Mouse (Mus musculus): Measurements from ENCODE around the gene Gm17581. TPM values are rescaled to one million over a fixed set of nuclear protein-coding genes. Genes with fewer than 3 reads are reported as not detected.
"Not testable (repeated sequence)": the region's sequence is repeated elsewhere in the genome, so short reads cannot be mapped to it uniquely, and the experiment has no call there.

Gene Gm17581
- total RNA-seq (2017), result not detected in 3 replicates

- not testable (repeated sequence) for ATAC-seq (replicated peaks; ENCODE audit: insufficient number of reproducible peaks, low FRiP score, low TSS enrichment, poor library complexity, severe bottlenecking)
Observed at GRCm38 (mm10) chr2:155735766-155736165, at the start of gene Gm17581. Gene Gm17581, minus strand, starts transcription at chr2:155735866.

- no peak for ATAC-seq (replicated peaks; ENCODE audit: insufficient number of reproducible peaks, low FRiP score, low TSS enrichment, poor library complexity, severe bottlenecking)
Observed at GRCm38 (mm10) chr2:155784534-155784933, 48.9 kb upstream of the Gm17581 start.

GRCm38 (mm10) chr2:155779506-155779905, 43.8 kb upstream of the Gm17581 start:
- ATAC-seq (replicated peaks; ENCODE audit: insufficient number of reproducible peaks, low FRiP score, low TSS enrichment, poor library complexity, severe bottlenecking), result no peak

DNA sequence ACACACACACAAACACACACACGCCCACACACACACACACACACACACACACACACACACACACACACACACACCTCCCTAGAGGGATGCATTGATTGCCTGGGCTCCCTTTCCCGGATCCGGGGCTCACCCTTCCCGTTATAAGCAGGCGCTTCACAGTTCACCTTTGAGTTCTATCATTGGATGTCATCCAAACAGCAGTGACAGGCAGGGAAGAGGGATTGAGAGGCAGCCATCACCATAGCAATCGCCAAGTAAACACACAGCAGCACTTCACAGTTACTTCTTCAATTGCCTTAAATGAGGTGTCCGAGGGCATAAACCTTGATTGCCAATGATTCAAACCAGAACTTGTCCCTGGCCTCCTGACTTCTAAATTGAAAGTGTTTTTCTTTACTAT, 43.4 kb upstream of the Gm17581 start:
- no peak for ATAC-seq (replicated peaks; ENCODE audit: insufficient number of reproducible peaks, low FRiP score, low TSS enrichment, poor library complexity, severe bottlenecking)

DNA sequence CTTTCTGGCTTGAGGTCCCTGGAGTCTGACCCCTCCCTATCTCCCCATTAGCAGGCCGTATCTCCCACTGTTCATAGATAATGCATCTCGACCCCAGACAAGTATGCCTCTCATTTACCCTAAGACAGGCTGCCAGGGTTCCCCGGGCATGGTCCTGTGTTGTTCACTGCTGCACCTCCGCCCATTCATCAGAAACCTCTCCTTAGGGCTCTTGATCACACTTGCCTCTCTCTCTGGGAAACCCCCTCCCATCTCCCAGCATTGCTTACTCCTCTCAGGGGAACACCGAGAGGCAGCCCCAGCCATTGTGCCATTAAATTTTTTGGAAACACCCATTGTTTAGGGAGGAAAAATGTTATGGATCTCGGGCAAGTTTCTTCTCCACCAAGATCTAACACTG, 42.3 kb upstream of the Gm17581 start:
- no peak for ATAC-seq (replicated peaks; ENCODE audit: insufficient number of reproducible peaks, low FRiP score, low TSS enrichment, poor library complexity, severe bottlenecking)

- ATAC-seq (replicated peaks; ENCODE audit: insufficient number of reproducible peaks, low FRiP score, low TSS enrichment, poor library complexity, severe bottlenecking), result no peak
Observed at GRCm38 (mm10) chr2:155777688-155777985, 42.0 kb upstream of the Gm17581 start.

- no peak for ATAC-seq (replicated peaks; ENCODE audit: insufficient number of reproducible peaks, low FRiP score, low TSS enrichment, poor library complexity, severe bottlenecking)
Observed at GRCm38 (mm10) chr2:155776824-155777687, 41.4 kb upstream of the Gm17581 start.

DNA sequence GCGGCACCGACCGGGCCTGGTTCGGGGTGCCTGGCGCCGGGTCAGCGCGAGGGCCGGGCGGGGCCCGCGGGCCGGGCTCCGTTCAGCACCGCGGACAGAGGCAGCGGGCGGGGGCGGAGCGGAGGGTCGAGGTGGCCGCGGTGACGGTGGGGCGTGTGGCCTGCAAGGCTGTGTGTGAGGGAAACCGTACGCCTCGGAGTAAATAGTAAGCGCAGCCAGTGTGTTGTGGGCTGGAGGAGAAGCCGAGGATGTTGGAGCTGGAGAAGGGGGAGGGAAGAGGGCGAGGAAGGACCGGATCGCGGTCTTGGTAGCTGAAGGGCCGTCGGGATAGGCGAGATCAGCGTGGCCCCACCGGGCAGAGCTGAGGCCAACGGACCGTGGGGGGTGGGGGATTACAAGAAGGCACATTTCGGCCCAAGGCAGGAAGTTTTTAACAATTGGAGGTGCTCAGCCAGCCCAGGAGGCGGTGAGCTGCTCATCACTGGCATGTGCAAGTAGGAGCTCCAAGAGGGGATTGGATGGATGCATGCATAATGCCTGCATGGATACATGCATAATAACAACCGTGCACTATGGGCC, 40.1 kb upstream of the Gm17581 start:
- 0 out of 2 replicates have a peak, but pooled peaks have one; percentile 31 for ATAC-seq (replicated peaks; ENCODE audit: insufficient number of reproducible peaks, low FRiP score, low TSS enrichment, poor library complexity, severe bottlenecking)

DNA sequence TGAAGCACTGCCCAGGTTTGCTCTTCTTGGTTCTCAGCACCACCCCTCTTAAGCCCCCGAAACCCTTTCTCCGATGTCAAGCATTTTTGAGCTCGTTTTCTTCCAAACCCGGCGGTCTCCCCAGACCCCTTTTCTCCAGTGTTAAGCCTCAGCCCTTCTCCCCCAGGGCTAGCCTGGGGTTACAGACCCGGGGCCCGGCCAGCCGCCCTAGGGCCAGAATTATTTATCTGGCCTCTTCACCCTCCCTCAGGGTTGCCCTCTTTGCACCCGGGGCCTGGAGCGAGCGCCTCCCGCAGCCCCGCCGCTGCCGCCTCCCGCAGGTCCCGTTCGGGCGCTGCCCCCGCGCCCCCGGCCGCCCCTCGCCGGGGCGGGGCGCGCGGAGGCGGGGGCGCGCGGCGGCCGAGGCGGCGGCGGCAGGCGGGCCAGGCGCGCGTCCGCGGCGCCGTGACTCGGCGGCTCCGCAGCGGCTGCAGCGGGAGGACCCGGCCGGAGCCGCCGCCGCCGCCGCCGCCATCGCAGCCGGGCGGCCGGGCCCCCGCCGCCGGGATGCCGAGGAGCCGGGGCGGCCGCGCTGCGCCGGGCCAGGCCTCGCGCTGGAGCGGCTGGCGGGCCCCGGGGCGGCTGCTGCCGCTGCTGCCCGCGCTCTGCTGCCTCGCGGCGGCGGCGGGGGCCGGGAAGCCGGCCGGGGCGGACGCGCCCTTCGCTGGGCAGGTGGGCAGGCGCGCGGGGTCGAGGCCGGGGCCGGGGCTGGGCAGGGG, 39.4 kb upstream of the Gm17581 start, which contains the start of gene Mmp24:
Gene Mmp24, plus strand, starts transcription at position 416 of the 758 bp plus-strand sequence.
- no peak for ATAC-seq (replicated peaks; ENCODE audit: insufficient number of reproducible peaks, low FRiP score, low TSS enrichment, poor library complexity, severe bottlenecking)

- ATAC-seq (replicated peaks; ENCODE audit: insufficient number of reproducible peaks, low FRiP score, low TSS enrichment, poor library complexity, severe bottlenecking), result no peak
Observed at GRCm38 (mm10) chr2:155774261-155774926, 38.7 kb upstream of the Gm17581 start.

GRCm38 (mm10) chr2:155773664-155774063, 38.0 kb upstream of the Gm17581 start:
- no peak for ATAC-seq (replicated peaks; ENCODE audit: insufficient number of reproducible peaks, low FRiP score, low TSS enrichment, poor library complexity, severe bottlenecking)

GRCm38 (mm10) chr2:155764679-155765418, 29.2 kb upstream of the Gm17581 start:
- ATAC-seq (replicated peaks; ENCODE audit: insufficient number of reproducible peaks, low FRiP score, low TSS enrichment, poor library complexity, severe bottlenecking), result peak; percentile 83

GRCm38 (mm10) chr2:155756855-155757566, 21.3 kb upstream of the Gm17581 start:
- ATAC-seq (replicated peaks; ENCODE audit: insufficient number of reproducible peaks, low FRiP score, low TSS enrichment, poor library complexity, severe bottlenecking), result no peak

- no peak for ATAC-seq (replicated peaks; ENCODE audit: insufficient number of reproducible peaks, low FRiP score, low TSS enrichment, poor library complexity, severe bottlenecking)
Observed at GRCm38 (mm10) chr2:155755746-155756145, 20.1 kb upstream of the Gm17581 start.

GRCm38 (mm10) chr2:155751014-155751786, 15.5 kb upstream of the Gm17581 start, which contains the start of gene Procr:
Gene Procr, plus strand, starts transcription at chr2:155751117.
- ATAC-seq (replicated peaks; ENCODE audit: insufficient number of reproducible peaks, low FRiP score, low TSS enrichment, poor library complexity, severe bottlenecking), result peak; percentile 45; the same call in 1 of the 2 replicates

GRCm38 (mm10) chr2:155749394-155749793, 13.7 kb upstream of the Gm17581 start:
- no peak for ATAC-seq (replicated peaks; ENCODE audit: insufficient number of reproducible peaks, low FRiP score, low TSS enrichment, poor library complexity, severe bottlenecking)

DNA sequence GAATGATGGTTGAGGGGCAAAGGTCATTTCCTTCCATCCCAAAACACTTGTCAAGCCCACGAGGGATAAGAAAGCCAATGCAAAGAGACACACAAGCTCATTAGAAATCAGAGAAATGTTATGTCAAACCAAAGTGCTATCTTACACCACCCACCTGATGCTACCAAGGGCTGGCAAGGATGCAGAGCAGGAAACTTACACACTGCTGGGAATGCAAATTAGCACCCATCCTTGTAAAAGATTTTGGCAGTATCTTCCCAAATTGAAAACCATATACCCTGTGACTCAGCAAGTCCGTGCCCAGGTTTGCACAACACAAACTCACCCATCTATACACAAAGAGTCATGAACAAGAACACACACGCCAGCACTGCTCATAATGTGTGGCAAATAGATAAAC, 9.8 kb upstream of the Gm17581 start:
- ATAC-seq (replicated peaks; ENCODE audit: insufficient number of reproducible peaks, low FRiP score, low TSS enrichment, poor library complexity, severe bottlenecking), result no peak
